Mouse (Mus musculus) stomach, postnatal 0 days (tissue): ENCODE data around the gene Lsm2.

Experiments used
- CTCF ChIP-seq: IDR thresholded peaks from 2 replicates; pipeline ENCODE4 v1.5.1; 2016; ENCODE audit warnings: antibody characterized with exemption, low read depth, mild to moderate bottlenecking, moderate library complexity
- EP300 ChIP-seq: optimal IDR thresholded peaks from 2 replicates; pipeline ENCODE3; 2016; ENCODE audit warnings: antibody characterized with exemption

GRCm38 (mm10) chr17:35013221-35013620 lies 31.6 kb downstream of the Lsm2 start:
- TF ChIP-seq CTCF (no peak), EP300 (no peak)
